Mouse (Mus musculus) C2C12 (cell line): Measurements from ENCODE around the gene Tmem178b.

ENCODE experiments used
- CEBPB ChIP-seq: IDR thresholded peaks from one replicate; pipeline ENCODE4 v1.6.1; 2011; ENCODE audit warnings: low read depth, mild to moderate bottlenecking, control low read depth, moderate library complexity
- CTCF ChIP-seq: IDR thresholded peaks from one replicate; pipeline ENCODE4 v1.5.1; 2011; ENCODE audit not compliant: control insufficient read depth, insufficient read depth, insufficient read length
- MYOD1 ChIP-seq: IDR thresholded peaks from one replicate; pipeline ENCODE4 v1.6.1; 2011; ENCODE audit warnings: low read depth; ENCODE audit not compliant: control insufficient read depth, insufficient read length
- MYOG ChIP-seq: IDR thresholded peaks from one replicate; pipeline ENCODE4 v1.6.1; 2011; ENCODE audit not compliant: control insufficient read depth, insufficient read length; ENCODE audit errors: extremely low read depth

- no peak for TF ChIP-seq MYOG
- TF ChIP-seq CTCF: no peak
- TF ChIP-seq MYOD1: no peak
- no peak for TF ChIP-seq CEBPB
Observed at GRCm38 (mm10) chr6:40128716-40129115, 255.6 kb downstream of the Tmem178b start.
